Mouse (Mus musculus): Measurements from ENCODE around the gene Mtx3. TPM values are rescaled to one million over a fixed set of nuclear protein-coding genes. Genes with fewer than 3 reads are reported as not detected.
"Not testable (repeated sequence)": the region's sequence is repeated elsewhere in the genome, so short reads cannot be mapped to it uniquely, and the experiment has no call there.

Gene Mtx3
- 1 to 10 TPM; 4.3 to 6.3 TPM for total RNA-seq (2021)
- polyA plus RNA-seq (2012; rRNA removed), result 4.0 and 7.8 TPM in 2 replicates
- long read RNA-seq, partial matches to known transcripts, result 0 of 2 reads
- long read RNA-seq, other reads (novel, unspliced or antisense), result 2 of 2 reads

DNA sequence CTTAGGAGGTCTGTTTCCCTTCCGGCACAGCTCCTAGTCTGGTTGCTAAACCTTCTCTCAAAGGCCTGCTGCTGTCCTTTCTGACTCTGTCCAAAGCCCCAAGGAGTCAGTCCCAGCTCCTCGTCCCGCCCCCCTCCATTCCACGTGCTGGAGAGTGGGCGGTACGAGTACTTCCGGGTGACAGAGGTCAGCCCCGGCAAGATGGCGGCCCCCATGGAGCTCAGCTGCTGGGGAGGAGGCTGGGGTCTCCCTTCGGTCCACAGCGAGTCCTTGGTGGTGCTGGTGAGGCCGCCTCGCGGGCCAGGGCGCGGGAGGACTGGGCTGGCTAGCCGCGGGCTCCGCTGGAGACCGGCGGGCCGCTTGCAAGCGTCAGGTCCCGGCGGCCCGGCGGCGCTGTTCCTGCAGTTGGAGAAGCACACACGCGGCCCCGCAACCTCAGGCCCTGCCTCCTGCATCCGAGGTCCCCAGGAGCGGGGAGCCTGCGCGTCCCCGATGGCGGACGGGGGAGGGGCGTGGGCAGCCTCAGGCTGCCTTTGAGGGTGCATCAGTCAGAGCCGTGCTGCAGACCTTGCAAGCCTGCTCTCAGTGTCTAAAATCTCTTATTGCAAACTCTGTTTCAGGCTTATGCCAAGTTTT, at the start of gene Mtx3:
TSS of gene Mtx3 (plus strand) at position 175 of the 636 bp plus-strand sequence.
- intact Hi-C loops (cut with DNase I), result no loop called here
- 2% methylated on average over 40 of the region's 40 CpGs for WGBS
- 0 out of 2 replicates have a peak, but pooled peaks have one; percentile 7 for TF ChIP-seq CTCF (IDR thresholded peaks at IDR 0.05)
- TF ChIP-seq POLR2A (IDR thresholded peaks at IDR 0.05; ENCODE audit: insufficient read depth, low read depth, low read length), result peak; percentile 36; the same call in 1 of the 2 replicates
- TF ChIP-seq EP300 (IDR thresholded peaks at IDR 0.05; ENCODE audit: insufficient read depth, low read depth, low read length), result no peak

DNA sequence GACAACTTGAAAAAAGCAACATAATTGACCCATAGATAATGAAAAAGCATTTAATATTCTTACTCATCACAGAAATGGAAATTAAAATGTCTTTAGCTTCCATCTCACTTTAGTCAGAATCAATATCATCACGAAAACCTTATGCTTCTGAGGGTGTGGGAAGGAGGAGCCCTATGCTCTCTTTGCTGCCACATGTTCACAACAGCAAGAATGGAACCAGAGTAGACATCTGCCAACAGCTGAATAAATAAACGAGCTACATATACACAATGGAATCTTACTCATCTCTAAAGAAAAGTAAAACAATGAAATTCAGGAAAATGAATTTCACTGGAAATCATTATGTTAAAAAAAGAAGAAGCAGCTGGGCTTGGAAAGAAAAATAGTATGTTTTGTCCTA, 45.7 kb upstream of the Mtx3 start:
- Histone ChIP-seq H3K36me3 (ENCODE audit: control insufficient read depth, insufficient read depth, low read length) (no peaks in the 10 kb centered on the region), H3K27ac (no peak overlapping the region), H3K27me3 (ENCODE audit: control insufficient read depth, insufficient read depth, low read length) (peaks cover 1% of the 10 kb centered on the region; the same call in 1 of the 2 replicates), H3K9ac (ENCODE audit: low read depth, low read length) (no peak overlapping the region), H3K4me3 (no peak overlapping the region), H3K79me2 (replicated peaks; ENCODE audit: control insufficient read depth, insufficient read depth, low read length) (no peaks in the 10 kb centered on the region), H3K4me1 (ENCODE audit: control insufficient read depth, insufficient read depth, low read length) (no peaks in the 10 kb centered on the region)
- no peak for DNase-seq
- TF ChIP-seq POLR2A (IDR thresholded peaks at IDR 0.05; ENCODE audit: insufficient read depth, low read depth, low read length), result no peak
- TF ChIP-seq EP300 (IDR thresholded peaks at IDR 0.05; ENCODE audit: insufficient read depth, low read depth, low read length), result no peak
- TF ChIP-seq CTCF (IDR thresholded peaks at IDR 0.05), result no peak
- intact Hi-C loops (cut with DNase I), result no loop called here
- WGBS, result 63% methylated on average over 2 of the region's 2 CpGs

More for the DNA sequence above, at the start of gene Mtx3:
- no peaks in the 10 kb centered on the region; the same call in 1 of the 2 replicates for H3K4me1 ChIP-seq (ENCODE audit: control insufficient read depth, insufficient read depth, low read length)
- peak within 1 kb of the TSS; percentile 96 for H3K4me3 ChIP-seq
- H3K27me3 ChIP-seq (ENCODE audit: control insufficient read depth, insufficient read depth, low read length), result no peaks in the 10 kb centered on the region
- H3K9ac ChIP-seq (ENCODE audit: low read depth, low read length), result peak within 1 kb of the TSS; percentile 82
- no peaks in the 10 kb centered on the region; the same call in 1 of the 2 replicates for H3K36me3 ChIP-seq (ENCODE audit: control insufficient read depth, insufficient read depth, low read length)
- H3K79me2 ChIP-seq (replicated peaks; ENCODE audit: control insufficient read depth, insufficient read depth, low read length), result no peaks in the 10 kb centered on the region
- DNase-seq, result peak; percentile 85 to 87
- peak within 1 kb of the TSS; percentile 60 for H3K27ac ChIP-seq

DNA sequence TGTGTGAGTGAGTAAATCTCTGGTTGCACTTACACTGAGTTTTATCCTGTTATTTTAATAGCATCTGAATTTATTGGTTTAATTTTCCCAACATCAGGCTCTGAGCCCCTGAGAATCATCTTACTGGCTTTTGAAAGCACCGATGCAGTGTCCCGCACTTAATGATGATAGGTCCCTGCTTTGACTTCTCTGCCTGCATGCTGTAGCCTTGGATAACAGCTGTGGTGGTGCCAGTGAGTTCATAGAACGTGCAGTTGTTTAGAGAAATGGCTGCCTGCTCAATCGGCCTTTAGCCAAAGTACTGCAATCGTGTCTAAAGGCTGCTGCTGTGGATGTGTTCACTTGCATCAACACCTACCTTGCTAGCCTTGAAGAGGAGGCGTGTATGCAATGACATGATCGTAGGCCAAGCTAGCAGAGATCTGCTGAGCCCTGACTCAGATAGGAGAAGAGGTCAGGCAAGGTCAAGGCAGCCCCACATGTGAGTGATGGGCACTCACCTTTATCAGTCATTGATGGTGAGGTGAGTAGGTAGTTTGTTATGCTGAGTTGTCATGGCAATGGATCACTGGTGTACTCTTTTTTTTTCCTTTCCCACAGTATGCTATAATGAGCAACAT, 45.1 kb upstream of the Mtx3 start:
- Histone ChIP-seq H3K27me3 (ENCODE audit: control insufficient read depth, insufficient read depth, low read length) (peaks cover 1% of the 10 kb centered on the region; the same call in 1 of the 2 replicates), H3K27ac (no peak overlapping the region), H3K79me2 (replicated peaks; ENCODE audit: control insufficient read depth, insufficient read depth, low read length) (no peaks in the 10 kb centered on the region), H3K4me1 (ENCODE audit: control insufficient read depth, insufficient read depth, low read length) (no peaks in the 10 kb centered on the region), H3K4me3 (no peak overlapping the region), H3K9ac (ENCODE audit: low read depth, low read length) (no peak overlapping the region), H3K36me3 (ENCODE audit: control insufficient read depth, insufficient read depth, low read length) (no peaks in the 10 kb centered on the region)
- DNase-seq, result no peak
- WGBS, result 73% methylated on average over 7 of the region's 7 CpGs
- TF ChIP-seq POLR2A (IDR thresholded peaks at IDR 0.05; ENCODE audit: insufficient read depth, low read depth, low read length) (no peak), CTCF (IDR thresholded peaks at IDR 0.05) (no peak), EP300 (IDR thresholded peaks at IDR 0.05; ENCODE audit: insufficient read depth, low read depth, low read length) (no peak)
- intact Hi-C loops (cut with DNase I), result no loop called here

DNA sequence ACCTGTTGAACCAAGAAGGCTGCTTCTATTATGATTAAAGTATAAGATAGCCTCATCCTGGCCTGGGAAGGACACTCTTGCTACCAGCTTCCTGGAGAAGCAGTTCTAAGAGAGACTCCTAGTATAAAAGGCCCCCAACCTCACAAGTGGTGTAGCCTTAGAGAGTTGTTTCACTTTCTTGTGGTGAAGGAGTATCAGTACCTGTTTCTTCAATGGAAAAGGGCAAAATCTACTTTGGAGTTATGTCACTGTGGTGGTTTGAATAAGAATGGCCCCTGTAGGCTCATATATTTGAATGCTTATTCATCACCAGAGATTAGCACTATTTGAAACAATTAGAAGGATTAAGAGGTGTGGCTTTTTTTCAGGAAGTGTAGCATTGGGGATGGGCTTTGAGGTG, 37.8 kb upstream of the Mtx3 start:
- Histone ChIP-seq H3K36me3 (ENCODE audit: control insufficient read depth, insufficient read depth, low read length) (no peaks in the 10 kb centered on the region), H3K27me3 (ENCODE audit: control insufficient read depth, insufficient read depth, low read length) (no peaks in the 10 kb centered on the region), H3K27ac (no peak overlapping the region), H3K79me2 (replicated peaks; ENCODE audit: control insufficient read depth, insufficient read depth, low read length) (no peaks in the 10 kb centered on the region), H3K9ac (ENCODE audit: low read depth, low read length) (no peak overlapping the region), H3K4me3 (no peak overlapping the region), H3K4me1 (ENCODE audit: control insufficient read depth, insufficient read depth, low read length) (no peaks in the 10 kb centered on the region)
- DNase-seq, result no peak
- intact Hi-C loops (cut with DNase I), result no loop called here
- TF ChIP-seq POLR2A (IDR thresholded peaks at IDR 0.05; ENCODE audit: insufficient read depth, low read depth, low read length) (no peak), CTCF (IDR thresholded peaks at IDR 0.05) (no peak), EP300 (IDR thresholded peaks at IDR 0.05; ENCODE audit: insufficient read depth, low read depth, low read length) (no peak)

DNA sequence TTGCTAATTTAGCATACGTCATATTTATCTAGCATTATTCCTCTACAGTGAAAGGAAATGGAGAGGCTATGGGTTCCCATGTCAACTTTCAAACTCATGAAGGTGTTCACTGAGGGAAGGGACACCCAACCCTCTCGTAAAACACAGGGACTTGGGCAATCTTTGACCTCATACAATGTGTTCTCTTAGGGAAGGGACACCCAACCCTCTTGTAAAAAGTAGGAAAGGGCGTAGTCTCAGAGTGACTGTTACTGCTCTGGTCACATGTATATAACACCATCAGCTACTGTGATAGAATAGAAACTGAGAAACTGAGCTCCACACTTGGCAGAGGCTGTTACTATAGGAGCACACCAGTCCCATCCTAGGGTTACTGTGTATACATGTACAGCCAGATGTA, 36.7 kb upstream of the Mtx3 start:
- DNase-seq, result no peak
- no peaks in the 10 kb centered on the region for H3K79me2 ChIP-seq (replicated peaks; ENCODE audit: control insufficient read depth, insufficient read depth, low read length)
- 85% methylated on average over 3 of the region's 3 CpGs for WGBS
- H3K4me1 ChIP-seq (ENCODE audit: control insufficient read depth, insufficient read depth, low read length), result no peaks in the 10 kb centered on the region
- H3K4me3 ChIP-seq, result no peak overlapping the region
- TF ChIP-seq POLR2A (IDR thresholded peaks at IDR 0.05; ENCODE audit: insufficient read depth, low read depth, low read length) (no peak), EP300 (IDR thresholded peaks at IDR 0.05; ENCODE audit: insufficient read depth, low read depth, low read length) (no peak), CTCF (IDR thresholded peaks at IDR 0.05) (no peak)
- no peaks in the 10 kb centered on the region for H3K27me3 ChIP-seq (ENCODE audit: control insufficient read depth, insufficient read depth, low read length)
- intact Hi-C loops (cut with DNase I), result no loop called here
- H3K9ac ChIP-seq (ENCODE audit: low read depth, low read length), result no peak overlapping the region
- H3K36me3 ChIP-seq (ENCODE audit: control insufficient read depth, insufficient read depth, low read length), result no peaks in the 10 kb centered on the region
- H3K27ac ChIP-seq, result no peak overlapping the region

DNA sequence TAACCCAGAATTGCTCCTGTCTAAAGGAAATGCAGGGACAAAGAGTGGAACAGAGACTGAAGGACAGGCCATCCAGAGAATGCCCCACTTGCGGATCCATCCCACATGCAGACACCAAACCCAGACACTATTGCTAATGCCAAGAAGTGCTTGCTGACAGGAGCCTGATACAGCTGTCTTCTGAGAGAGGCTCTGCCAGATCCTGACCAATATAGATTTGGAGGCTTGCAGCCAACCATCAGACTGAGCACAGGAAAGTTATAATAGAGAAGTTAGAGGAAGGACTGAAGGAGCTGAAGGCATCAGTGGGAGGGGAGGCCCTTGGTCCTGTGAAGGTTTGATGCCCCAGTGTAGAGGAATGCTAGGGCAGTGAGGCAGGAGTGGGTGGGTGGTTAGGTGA, 34.0 kb upstream of the Mtx3 start:
- H3K36me3 ChIP-seq (ENCODE audit: control insufficient read depth, insufficient read depth, low read length); H3K79me2 ChIP-seq (replicated peaks; ENCODE audit: control insufficient read depth, insufficient read depth, low read length); H3K4me3 ChIP-seq; H3K27ac ChIP-seq; H3K9ac ChIP-seq (ENCODE audit: low read depth, low read length); intact Hi-C loops (cut with DNase I); H3K4me1 ChIP-seq (ENCODE audit: control insufficient read depth, insufficient read depth, low read length); H3K27me3 ChIP-seq (ENCODE audit: control insufficient read depth, insufficient read depth, low read length): not testable (repeated sequence)
- WGBS, result 48% methylated on average over 1 of the region's 1 CpGs
- DNase-seq, result peak in 1 of 2 experiments; percentile 6

All from heart, adult 2 months (tissue).